Mouse (Mus musculus) intestine, embryonic 15.5 days (tissue): ENCODE results near the gene Elac2. TPM values are rescaled to one million over a fixed set of nuclear protein-coding genes. Genes with fewer than 3 reads are reported as not detected.
A peak's percentile ranks its signal among the peaks of the same experiment; 100 is the strongest.

ENCODE experiments used
- ATAC-seq: fragments of 200-750 bp; cut with Nextera tagmentation; 2 replicates; pipeline ENCODE4 v1.8.0; 2017; ENCODE audit warnings: moderate TSS enrichment, moderate library complexity
- H3K27ac ChIP-seq: fragments of 300-500 bp; sonication (generic); 2 replicates; pipeline ENCODE4 v1.5.1; 2015; ENCODE audit warnings: mild to moderate bottlenecking, inconsistent platforms
- H3K27me3 ChIP-seq: fragments of 300-500 bp; sonication (generic); replicated peaks from 2 replicates; pipeline ENCODE4 v1.6.1; 2015; ENCODE audit warnings: inconsistent platforms
- H3K36me3 ChIP-seq: fragments of 300-500 bp; sonication (generic); 2 replicates; pipeline ENCODE4 v1.6.1; 2015; ENCODE audit warnings: inconsistent platforms
- H3K4me1 ChIP-seq: fragments of 300-500 bp; sonication (generic); replicated peaks from 2 replicates; pipeline ENCODE4 v1.6.1; 2015; ENCODE audit warnings: inconsistent platforms
- H3K4me2 ChIP-seq: fragments of 300-500 bp; sonication (generic); replicated peaks from 2 replicates; pipeline ENCODE4 v1.6.1; 2015; ENCODE audit warnings: mild to moderate bottlenecking, inconsistent platforms
- H3K4me3 ChIP-seq: fragments of 300-500 bp; sonication (generic); replicated peaks from 2 replicates; pipeline ENCODE4 v1.5.1; 2015; ENCODE audit warnings: inconsistent platforms
- H3K9ac ChIP-seq: fragments of 300-500 bp; sonication (generic); 2 replicates; pipeline ENCODE4 v1.6.1; 2015; ENCODE audit warnings: inconsistent platforms
- H3K9me3 ChIP-seq: fragments of 300-500 bp; sonication (generic); 2 replicates; pipeline ENCODE4 v1.6.1; 2016; ENCODE audit warnings: inconsistent platforms
- WGBS: fragments of 180-500 bp; shearing (Covaris S2); methylation state at CpG from one replicate; pipeline ENCODE4 v1.1.7; 2015; 5-methylcytosine and 5-hydroxymethylcytosine counted together
- polyA plus RNA-seq: library from polyadenylated mRNA; unstranded; fragments of >200 nt; fragmentation: Nextera tagmentation; extraction: Ambion mirVana; gene quantifications from 2 replicates; pipeline ENCODE4 v1.2.1, GENCODE M21; 2015

Elac2 gene
- polyA plus RNA-seq, 1 experiment from 2014 or later = 28.4 TPM

- Histone ChIP-seq H3K9ac (no peak overlapping the region), H3K4me3 (no peak overlapping the region), H3K36me3 (no peaks in the 10 kb centered on the region), H3K4me1 (no peaks in the 10 kb centered on the region), H3K4me2 (no peak overlapping the region), H3K27me3 (no peaks in the 10 kb centered on the region), H3K27ac (peak overlapping the region; percentile 57; the same call in 1 of the 2 replicates), H3K9me3 (no peaks in the 10 kb centered on the region)
- WGBS = 71% methylated on average over 7 of the region's 7 CpGs
- ATAC-seq = peak; percentile 87
Measured at GRCm38 (mm10) chr11:65032221-65032620, 53.4 kb downstream of the Elac2 start.

- H3K4me3 ChIP-seq = no peak overlapping the region
- no peaks in the 10 kb centered on the region for H3K4me1 ChIP-seq
- no peak overlapping the region for H3K4me2 ChIP-seq
- no peak overlapping the region for H3K9ac ChIP-seq
- H3K27me3 ChIP-seq = no peaks in the 10 kb centered on the region
- H3K27ac ChIP-seq = no peak overlapping the region
- H3K36me3 ChIP-seq = no peaks in the 10 kb centered on the region
- 45% methylated on average over 2 of the region's 2 CpGs for WGBS
- ATAC-seq = no peak
- no peaks in the 10 kb centered on the region for H3K9me3 ChIP-seq
Measured at GRCm38 (mm10) chr11:65038996-65039395, 60.2 kb downstream of the Elac2 start.

- no peak overlapping the region for H3K4me3 ChIP-seq
- H3K9ac ChIP-seq = no peak overlapping the region
- no peaks in the 10 kb centered on the region for H3K9me3 ChIP-seq
- H3K4me2 ChIP-seq = no peak overlapping the region
- WGBS = 48% methylated on average over 12 of the region's 12 CpGs
- no peak for ATAC-seq
- no peak overlapping the region for H3K27ac ChIP-seq
- no peaks in the 10 kb centered on the region for H3K36me3 ChIP-seq
- no peaks in the 10 kb centered on the region for H3K27me3 ChIP-seq
- H3K4me1 ChIP-seq = no peaks in the 10 kb centered on the region
Measured at GRCm38 (mm10) chr11:65039517-65040095, 60.8 kb downstream of the Elac2 start.

- WGBS = 70% methylated on average over 6 of the region's 6 CpGs
- Histone ChIP-seq H3K9me3 (no peaks in the 10 kb centered on the region), H3K4me1 (no peaks in the 10 kb centered on the region), H3K36me3 (no peaks in the 10 kb centered on the region), H3K27ac (no peak overlapping the region), H3K4me2 (no peak overlapping the region), H3K27me3 (no peaks in the 10 kb centered on the region), H3K9ac (no peak overlapping the region), H3K4me3 (no peak overlapping the region)
- ATAC-seq = no peak
Measured at GRCm38 (mm10) chr11:65040556-65040955, 61.7 kb downstream of the Elac2 start.

- no peak for ATAC-seq
- H3K9ac ChIP-seq = no peak overlapping the region
- H3K4me2 ChIP-seq = no peak overlapping the region
- 82% methylated on average over 7 of the region's 7 CpGs for whole genome bisulfite sequencing
- H3K4me1 ChIP-seq = no peaks in the 10 kb centered on the region
- H3K9me3 ChIP-seq = no peaks in the 10 kb centered on the region
- H3K36me3 ChIP-seq = no peaks in the 10 kb centered on the region
- no peak overlapping the region for H3K27ac ChIP-seq
- H3K4me3 ChIP-seq = no peak overlapping the region
- no peaks in the 10 kb centered on the region for H3K27me3 ChIP-seq
Measured at GRCm38 (mm10) chr11:65049090-65049489, 70.3 kb downstream of the Elac2 start.

GRCm38 (mm10) chr11:65050819-65051218, 72.0 kb downstream of the Elac2 start:
- no peak overlapping the region for H3K27ac ChIP-seq
- H3K4me3 ChIP-seq = no peak overlapping the region
- no peak overlapping the region for H3K9ac ChIP-seq
- 77% methylated on average over 5 of the region's 5 CpGs for WGBS
- no peak for ATAC-seq
- H3K27me3 ChIP-seq = no peaks in the 10 kb centered on the region
- no peaks in the 10 kb centered on the region for H3K9me3 ChIP-seq
- H3K36me3 ChIP-seq = no peaks in the 10 kb centered on the region
- H3K4me1 ChIP-seq = no peaks in the 10 kb centered on the region
- H3K4me2 ChIP-seq = no peak overlapping the region

Other genes starting within 250 kb of the Elac2 start
- not detected in 2 replicates for gene 1700086D15Rik, start 180.9 kb downstream of the Elac2 start, polyA plus RNA-seq
- gene Arhgap44, start 183.9 kb downstream of the Elac2 start, polyA plus RNA-seq = 4.9 and 5.1 TPM in 2 replicates